Mouse (Mus musculus): ENCODE measurements around the gene Caskin1. TPM values are rescaled to one million over a fixed set of nuclear protein-coding genes. Genes with fewer than 3 reads are reported as not detected.

Gene Caskin1
- total RNA-seq, 2 experiments from 2014 or later = 0.56 to 0.68 TPM

DNA sequence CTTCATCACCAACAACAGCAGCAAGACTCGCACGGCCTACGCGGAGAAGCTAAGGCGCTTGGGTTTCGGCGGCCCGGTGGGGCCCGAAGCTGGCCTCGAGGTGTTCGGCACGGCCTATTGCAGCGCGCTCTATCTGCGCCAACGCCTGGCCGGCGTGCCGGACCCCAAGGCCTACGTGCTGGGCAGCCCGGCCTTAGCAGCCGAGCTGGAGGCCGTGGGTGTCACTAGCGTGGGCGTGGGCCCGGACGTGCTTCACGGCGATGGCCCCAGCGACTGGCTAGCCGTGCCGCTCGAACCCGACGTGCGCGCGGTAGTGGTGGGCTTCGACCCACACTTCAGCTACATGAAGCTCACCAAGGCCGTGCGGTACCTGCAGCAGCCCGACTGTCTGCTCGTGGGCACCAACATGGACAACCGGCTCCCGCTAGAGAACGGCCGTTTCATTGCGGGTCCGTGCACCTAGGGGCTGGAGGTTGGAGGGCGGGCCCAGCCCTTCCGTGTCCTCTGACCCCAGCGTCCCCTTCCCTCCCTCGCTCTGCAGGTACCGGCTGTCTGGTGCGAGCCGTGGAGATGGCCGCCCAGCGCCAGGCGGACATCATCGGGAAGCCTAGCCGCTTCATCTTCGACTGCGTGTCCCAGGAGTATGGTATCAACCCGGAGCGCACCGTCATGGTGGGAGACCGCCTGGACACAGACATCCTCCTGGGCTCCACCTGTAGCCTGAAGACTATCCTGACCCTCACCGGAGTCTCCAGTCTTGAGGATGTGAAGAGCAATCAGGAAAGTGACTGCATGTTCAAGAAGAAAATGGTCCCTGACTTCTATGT is 17.5 kb upstream of the Caskin1 start:
- DNase-seq = peak; percentile 52

DNA sequence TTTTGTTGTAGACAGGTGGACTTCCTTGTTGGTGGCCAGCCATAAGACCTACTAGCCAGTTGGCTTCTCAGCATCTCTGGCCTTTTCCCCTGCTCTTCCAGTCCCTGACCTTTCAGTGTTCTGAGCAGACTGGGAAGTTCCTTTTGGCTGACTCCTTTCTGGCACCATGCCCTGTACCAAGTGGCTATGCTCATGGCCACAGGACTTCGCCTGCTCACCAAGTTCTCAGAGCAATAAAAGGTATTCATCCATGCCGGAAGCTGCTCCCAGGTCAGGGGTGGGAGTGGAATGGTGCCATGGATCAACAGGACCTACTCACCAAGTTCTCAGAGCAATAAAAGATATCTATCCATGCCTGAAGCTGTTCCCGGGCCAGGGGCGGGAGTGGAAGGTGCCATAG is 15.9 kb upstream of the Caskin1 start:
- DNase-seq = peak; percentile 50

DNA sequence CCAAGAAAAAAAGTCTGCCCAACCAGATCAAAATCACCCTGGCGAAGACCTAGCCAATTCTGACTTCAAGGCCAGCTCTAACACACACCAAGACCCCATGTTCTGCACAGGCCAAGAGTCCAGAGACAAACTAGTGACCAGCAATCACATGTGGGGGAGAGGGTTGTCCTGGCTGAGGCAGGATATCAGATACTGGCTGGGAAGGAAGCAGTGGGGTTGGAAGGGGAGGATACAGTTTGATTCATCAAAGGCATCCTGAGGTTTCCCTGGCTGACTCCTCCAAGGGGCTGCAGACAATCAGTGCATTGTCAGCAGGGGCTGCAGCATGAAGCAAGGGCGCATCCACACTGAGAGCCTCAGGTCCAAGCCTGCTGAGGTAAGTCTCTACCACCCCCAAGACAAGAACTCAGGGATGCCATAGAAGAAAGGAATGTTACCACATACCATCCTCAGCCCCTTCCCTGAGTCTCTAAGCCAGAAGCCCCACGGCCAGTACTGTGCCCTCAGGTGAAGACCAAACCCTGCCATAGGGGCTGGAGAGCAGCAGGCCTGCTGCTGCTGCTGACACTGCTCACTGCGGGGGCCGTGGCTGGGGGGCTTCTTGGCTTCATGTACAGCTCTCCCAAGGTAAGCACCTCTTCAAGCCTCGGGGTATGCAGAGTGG is 14.7 kb upstream of the Caskin1 start, which contains the start of gene Bricd5:
Gene Bricd5, plus strand, starts transcription at position 273 of the 664 bp plus-strand sequence.
- DNase-seq = no peak

DNA sequence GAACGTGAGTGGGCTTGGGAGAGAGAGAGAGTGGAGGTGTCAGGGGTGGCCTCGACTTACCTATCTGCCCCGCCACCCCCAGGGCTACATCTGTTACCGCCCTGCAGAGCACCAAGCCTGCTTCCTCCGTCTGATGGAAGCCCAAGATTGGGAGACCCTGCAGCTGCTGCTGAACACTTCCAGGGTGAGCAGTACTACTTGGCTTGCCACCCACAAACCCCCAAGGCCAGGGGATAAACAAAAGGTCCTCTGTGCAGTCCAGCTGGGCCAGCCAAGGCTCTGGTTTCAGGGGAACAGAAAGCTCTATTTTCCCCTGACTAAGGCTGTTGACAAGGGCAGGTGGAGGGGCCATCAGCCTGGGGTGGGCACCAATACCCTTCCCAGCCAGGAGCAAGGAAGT is 13.8 kb upstream of the Caskin1 start:
- DNase-seq = no peak

DNA sequence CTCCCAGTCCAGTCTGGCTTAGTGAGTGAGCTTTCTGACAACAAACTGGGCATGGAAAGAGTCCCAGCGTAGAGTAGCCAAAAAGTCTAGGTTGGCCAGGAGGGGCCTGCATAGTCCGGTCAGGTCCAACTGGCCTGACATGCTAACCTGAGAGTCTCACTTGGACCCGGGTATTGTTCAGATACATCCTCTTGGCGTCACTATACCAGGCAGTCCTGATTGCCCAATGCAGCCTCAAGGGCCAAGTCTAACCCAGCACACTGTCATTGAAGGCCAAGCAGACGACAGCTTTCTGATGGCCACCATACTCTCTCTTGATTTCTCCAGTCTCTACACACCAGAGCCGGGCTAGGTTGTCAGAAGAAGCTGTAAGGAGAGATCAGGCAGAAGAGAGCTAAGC is 12.8 kb upstream of the Caskin1 start:
- no peak for DNase-seq

DNA sequence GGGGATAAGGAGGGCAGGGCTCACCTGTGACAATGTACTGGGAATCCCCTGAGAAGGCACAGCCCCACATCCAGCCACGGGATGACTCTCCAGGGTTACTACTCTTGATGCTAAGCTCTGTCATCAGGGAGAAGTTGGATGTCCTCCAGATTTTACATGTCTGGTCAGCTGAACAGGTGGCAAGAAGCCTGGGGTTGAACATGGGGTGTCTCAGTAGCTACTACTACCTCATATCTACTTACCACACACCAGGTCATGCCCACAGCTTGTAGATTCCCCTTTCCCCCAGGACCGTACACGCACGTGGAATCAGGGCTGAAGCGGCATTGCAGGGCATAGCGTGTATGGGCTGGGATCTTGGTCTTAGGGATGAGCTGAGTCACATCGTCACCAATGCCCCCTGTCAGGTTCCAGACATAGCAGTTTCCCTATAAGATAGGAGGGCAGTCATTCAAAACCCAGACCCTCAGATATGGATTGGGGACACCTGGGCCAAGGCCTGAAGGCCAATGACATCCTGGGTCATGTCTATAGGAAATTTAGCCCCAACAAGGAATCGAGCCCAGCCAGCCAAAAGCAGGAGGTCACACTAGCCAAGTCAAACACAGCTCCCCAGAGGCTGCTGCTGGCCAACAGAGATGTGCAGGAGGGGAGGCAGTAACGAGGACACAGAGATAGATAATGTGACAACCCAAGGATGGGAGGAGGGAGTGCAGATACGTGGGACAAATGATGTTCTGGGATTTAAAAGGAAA is 12.2 kb upstream of the Caskin1 start:
- DNase-seq = no peak

DNA sequence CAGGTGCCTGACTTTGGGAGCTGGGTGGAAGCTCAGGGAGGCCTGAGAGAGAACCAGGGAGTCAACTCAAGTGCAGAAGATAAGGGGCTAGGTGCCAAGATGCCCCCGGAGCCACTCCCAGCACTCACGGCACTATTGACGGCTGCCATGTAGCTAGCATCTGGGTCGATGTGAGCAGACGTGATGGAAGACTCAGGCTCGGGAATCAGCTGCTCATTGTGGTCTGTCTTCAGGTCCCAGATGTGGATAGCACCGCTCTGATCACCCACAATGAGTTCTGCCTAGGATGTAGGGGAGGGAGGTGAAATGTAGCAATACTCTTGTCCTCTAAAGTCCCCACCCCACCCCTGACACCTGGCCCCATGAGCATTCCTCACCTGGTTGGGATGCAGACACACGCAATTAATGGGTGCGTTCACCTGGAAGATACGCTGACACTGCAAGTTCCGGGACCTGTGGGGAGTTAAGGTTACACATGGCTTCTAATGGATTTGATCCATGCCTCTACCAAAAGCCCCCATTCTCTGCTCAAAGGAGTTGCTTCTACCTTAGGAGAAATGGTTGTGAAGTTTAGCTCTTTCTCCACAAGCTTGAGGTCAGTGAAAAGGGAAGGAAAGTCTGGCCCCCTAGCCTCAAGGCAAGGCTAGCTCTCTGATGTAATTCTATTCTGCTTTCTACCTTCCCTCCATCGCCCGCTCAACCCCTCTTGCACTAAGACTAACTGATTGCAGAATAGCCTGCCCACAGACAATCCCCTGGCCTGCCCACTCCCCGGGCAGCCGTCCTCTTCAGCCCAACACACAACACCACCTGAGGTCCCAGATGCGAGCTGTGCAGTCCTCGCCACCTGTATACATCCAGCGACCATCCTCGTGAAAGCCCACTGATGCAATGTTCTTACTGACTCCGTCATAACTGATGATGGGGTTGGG is 11.1 kb upstream of the Caskin1 start:
- no peak for DNase-seq

DNA sequence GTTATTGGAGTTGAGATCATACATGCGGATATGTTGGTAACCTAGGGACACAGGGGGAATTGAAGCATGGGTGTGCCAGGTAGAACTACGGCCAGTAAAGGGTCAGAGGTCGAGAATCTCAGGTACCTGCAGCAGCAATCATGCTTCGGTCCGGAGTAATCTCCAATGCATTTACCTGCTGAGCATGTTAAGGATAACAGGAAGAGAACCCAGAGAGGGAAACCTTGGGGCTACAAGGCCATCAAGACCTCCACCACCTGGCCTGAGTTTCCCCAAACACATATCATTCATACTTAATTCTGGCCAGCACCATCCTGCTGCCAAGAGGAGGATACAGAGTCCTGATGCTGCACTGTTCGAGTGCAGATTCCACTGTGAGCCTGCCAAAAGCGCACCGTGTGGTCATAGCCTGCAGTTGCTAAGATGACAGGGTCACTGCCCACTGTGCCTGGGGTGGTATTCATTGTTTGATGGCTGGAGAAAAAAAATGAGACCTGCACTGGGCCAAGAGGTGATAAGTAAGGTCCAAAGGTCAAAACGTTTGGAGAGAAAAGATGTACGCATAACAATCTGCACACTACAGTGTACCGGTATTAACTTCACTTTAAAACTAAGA is 10.3 kb upstream of the Caskin1 start:
- DNase-seq = no peak

DNA sequence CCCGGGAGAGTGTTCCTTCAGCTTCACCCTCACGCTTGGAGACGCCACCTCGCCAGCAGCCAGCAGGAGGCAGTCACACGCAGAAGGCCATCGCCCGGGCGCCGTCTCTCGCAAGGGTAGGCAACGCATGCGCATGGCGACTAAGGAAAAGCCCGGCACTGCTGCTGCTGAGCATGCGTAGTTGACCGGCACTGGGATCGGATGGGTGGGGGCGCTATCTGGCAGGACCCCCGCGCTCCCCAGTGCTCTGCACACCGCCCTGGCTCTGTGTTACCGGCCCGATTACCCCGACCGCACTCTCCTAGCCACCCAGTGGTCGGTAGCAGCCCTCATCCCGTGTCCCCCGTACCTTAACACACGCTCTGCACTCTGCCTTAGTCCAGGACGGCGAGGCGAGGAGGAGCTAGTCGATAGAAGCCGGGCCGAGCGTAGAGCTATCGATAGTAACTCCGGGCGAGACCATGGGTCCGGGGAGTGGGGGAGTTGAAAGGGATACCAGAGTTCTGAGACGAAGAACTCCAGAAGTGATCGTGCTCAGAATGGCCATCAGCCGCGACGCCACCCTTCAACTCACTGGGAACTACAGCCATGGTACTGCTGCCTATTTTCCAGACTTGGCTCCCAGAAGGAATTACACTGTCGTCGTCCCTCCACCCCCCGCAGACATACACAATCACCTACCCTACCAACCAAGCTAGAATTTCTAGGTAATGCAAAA is 9.6 kb upstream of the Caskin1 start, which contains the start of gene Mlst8:
Gene Mlst8, minus strand, starts transcription at position 416 of the 718 bp plus-strand sequence.
- DNase-seq = peak; percentile 99

DNA sequence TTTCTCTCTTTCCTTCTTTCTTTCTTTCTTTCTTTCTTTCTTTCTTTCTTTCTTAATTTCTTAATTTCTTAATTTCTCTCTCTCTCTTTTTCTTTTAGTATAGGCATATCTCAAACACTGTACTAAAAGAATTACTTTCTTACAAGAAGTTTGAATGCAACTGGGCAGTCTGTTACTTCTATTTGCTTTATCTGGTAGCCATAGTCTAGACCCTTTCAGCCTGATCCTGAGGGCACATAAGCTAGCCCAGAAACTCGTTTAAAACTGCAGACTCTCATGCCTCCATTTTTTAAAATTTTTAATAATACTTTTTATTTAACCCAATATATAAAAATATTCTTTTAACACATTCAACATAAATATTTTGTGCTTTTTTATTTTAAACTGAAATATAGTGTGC is 9.0 kb upstream of the Caskin1 start:
- DNase-seq = no peak

DNA sequence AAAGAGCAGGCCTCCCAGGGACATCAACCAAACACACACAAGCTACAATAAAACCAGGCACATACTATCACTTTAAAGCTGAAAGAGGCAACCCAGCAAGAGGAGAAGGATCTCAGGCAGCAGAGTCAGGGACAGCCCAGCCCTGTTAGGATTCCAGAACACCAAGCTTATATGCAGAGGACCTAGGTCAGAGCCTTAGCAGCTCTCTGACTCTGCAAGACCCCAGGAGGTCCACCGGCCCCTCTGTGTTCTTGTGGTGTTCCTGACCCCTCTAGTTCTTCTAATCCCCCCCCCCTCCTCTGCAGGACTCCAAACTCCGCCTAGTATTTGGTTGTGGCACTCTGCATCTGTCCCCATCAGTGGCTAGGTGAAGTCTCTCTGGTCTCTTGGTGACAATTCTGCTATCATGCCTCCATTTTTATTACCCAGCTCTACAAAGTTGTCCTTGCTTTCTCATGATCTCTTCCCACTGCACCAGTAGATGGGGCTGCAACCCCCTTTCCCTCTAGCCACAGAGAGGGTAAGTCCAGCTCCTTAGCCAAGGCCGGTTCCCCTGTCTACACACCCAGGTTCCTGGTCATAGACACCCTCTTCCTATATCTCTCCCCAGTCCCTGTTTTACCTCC is 8.1 kb upstream of the Caskin1 start:
- DNase-seq = no peak

DNA sequence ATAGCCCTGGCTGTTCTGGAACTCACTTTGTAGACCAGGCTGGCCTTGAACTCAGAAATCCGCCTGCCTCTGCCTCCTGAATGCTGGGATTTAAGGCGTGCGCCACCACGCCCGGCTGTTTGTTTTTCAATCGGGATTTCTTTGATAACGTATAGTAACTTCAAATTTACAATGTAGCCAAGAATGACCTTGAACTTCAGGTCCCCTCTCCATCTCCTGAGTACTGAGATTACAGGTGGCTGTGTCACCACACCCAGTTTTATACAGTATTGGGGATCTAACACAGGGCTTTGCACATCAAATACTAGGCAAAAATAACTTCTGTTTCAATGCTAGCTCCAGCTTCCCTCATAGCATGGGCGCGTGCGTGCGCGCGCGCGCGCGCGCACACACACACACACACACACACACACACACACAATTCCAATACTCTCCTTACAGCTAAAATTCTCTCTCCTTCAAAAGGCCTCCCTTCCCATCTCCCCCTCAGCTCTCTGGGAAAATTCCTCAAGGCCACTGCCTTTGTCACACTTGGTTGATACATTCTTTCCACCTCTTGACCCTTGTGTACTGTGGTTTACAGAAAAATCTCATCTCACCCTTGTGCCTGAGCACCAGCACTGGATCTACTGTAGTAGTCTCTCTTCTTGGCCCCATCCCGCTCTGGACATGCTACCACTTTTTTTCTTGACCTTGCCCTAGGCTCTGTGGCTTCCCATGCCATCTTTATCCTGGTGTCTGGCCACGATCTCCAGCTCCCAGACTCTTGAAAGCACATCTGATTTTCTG is 7.2 kb upstream of the Caskin1 start:
- no peak for DNase-seq

DNA sequence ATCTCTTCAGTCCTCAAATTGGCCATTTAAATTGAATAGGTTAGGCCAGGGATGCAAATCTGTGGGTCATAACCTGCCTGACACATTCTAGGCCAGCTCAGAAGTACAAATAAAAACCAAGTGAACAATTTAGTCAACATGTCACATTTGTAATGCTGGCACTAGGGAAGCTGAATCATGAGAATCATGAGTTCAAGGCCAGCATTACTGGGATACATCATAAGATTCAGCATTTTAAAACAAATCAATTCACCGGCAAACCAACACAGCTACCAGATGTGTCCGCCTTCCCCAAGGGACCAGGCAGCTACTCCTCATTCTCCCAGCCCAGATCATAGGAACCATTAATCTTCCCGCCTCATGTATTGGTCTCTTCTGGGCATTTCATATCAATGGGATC is 4.9 kb upstream of the Caskin1 start:
- no peak for DNase-seq

DNA sequence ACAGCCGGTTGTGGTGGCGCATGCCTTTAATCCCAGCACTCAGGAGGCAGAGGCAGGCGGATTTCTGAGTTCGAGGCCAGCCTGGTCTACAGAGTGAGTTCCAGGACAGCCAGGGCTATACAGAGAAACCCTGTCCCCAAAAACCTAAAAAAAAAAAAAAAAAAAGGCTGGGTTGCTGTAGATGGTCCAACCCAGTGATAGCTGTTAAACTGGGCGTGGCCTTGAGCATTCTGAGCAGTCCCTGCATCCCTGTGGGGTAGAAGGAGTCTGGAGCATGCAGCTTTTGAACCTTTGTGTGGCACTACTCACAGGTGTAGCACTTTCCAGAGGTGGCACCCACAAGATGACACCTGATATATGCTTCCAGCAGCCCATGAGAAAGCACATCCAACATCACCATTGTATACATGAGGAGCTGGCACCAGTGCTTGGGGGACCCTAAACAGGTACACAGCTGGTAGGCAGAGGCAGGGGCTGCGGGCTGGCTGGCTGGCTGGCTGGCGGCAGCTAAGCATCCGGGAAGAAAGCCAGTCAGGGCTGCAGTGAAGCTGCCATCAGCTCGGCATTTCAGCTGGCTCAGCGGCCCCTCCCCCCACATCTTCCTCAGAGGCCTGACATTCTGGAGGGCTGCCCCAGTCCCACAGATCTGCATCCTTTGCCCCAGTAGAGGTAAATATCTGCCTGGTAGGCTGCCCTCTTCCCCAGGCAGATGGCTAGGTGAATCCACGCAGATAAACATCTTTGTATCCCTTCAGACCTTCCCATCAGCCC is 3.1 kb upstream of the Caskin1 start:
- no peak for DNase-seq

DNA sequence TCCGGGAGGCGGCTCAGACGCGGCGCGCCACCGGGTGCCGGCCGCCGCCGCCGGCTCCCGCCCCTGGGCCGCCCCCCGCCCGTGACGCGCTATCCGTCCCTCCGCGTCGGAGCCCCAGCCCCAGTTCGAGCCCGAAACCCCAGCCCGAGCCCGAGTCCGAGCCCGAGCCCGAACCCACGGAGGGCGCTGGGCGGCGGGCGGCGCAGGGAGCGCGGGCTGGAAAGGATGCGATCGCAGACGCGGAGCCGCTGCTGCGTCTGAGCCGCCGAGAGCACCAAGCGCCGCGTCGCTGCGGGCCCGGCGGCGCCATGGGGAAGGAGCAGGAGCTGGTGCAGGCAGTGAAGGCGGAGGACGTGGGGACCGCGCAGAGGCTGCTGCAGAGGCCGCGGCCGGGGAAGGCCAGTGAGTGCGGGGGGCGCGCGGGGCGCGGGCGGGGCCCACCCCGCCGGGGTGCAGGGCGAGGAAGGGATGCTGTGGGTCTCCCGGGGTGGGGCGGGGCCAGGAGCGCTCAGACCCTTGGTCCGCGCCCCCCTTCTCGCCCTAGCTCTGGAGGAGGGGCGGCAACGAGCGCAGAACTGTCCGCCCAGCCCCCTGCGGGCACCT is 362 bp downstream of the Caskin1 start:
- DNase-seq = peak; percentile 45

DNA sequence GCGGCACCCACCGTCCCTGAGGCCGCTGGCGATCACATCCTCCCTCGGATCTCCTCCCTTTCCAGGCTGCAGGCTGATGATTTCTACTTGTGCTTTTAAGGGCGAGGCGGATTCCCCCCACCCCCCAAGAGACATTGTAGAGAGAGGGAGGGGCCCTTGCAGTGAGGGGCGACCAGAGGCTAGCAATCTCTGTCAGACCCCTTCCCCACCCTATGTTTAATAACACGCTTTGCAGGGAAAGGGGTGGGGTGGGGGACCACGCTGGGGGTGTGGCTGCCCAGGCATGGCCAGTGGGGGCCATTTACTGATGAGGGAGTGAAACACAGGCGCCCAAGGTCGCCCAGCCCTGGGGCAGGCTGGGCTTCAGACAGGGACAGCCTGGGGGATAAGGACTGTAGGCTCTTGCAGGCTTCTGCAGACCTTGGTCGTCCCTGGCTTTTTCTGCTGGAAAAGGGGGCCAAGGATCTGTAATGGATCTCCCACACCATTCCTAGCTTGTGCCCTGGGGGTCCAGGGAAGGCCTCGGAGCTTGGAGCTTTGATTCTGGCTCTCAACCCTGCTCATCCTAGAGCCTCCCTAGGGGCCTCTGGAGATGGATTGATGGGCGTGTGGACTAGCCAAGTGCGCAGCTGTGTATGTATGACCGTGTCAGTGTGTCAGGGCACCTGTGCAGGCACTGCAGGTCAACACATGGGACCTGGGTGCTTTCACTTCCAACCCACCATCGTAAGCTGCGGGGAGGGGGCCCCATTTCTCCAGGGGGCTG is 1.0 kb downstream of the Caskin1 start:
- DNase-seq = no peak

DNA sequence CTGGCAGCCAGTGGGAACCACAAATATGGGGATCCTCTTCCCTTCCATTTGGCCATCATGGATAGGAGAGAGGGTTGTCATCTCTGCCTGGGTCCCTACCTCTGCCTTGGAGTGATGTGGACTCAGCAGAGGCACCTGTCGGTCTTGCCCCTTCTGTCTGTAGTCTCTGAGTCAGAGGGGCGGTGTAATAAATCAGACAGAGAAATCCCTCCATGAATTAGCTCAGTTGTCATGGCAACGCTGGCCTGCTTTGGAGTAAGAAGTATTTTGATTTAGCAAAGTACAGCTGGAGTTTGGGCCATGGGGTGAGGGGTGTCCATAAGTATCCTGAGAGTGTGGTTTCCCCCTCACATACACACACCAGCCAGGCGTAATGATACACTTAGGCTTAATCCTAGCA is 2.0 kb downstream of the Caskin1 start:
- DNase-seq = no peak

All from gastrocnemius, postnatal 10 days (tissue).